Mouse (Mus musculus): Measurements from ENCODE around the gene Klk6. TPM values are rescaled to one million over a fixed set of nuclear protein-coding genes. Genes with fewer than 3 reads are reported as not detected.

The Klk6 gene
- polyA plus RNA-seq, 1 experiment from 2014 or later: not detected

GRCm38 (mm10) chr7:43880912-43881311, 56.6 kb downstream of the Klk6 start, which contains the start of gene Klk4:
Gene Klk4, plus strand, starts transcription at chr7:43881160.
- no peak within 1 kb of the TSS for H3K9ac ChIP-seq (replicated peaks; ENCODE audit: low read length)
- 11% methylated on average over 3 of the region's 3 CpGs for WGBS
- 0 out of 2 replicates have a peak, but pooled peaks cover 2% of the 10 kb centered on the region for H3K9me3 ChIP-seq (ENCODE audit: low read length)
- H3K4me1 ChIP-seq (ENCODE audit: insufficient read depth, low read length): 0 out of 2 replicates have a peak, but pooled peaks cover 5% of the 10 kb centered on the region
- no peak within 1 kb of the TSS for H3K27ac ChIP-seq (ENCODE audit: low read length)
- H3K36me3 ChIP-seq (ENCODE audit: insufficient read depth, low read length): no peaks in the 10 kb centered on the region
- no peak for ATAC-seq (ENCODE audit: low FRiP score, low TSS enrichment)
- H3K27me3 ChIP-seq (ENCODE audit: insufficient read depth, low read length): peaks cover 7% of the 10 kb centered on the region; the same call in 1 of the 2 replicates
- H3K4me3 ChIP-seq (ENCODE audit: low read length): no peak within 1 kb of the TSS
- no peak within 1 kb of the TSS for H3K4me2 ChIP-seq (replicated peaks; ENCODE audit: low read depth, low read length)

Other genes starting within 250 kb of the Klk6 start
- gene Zfp719, start 244.9 kb upstream of the Klk6 start, polyA plus RNA-seq (2015; fragmentation: Nextera tagmentation; extraction: Ambion mirVana): 13.8 and 14.1 TPM in 2 replicates
- 0.06 and 0.24 TPM in 2 replicates for gene Zfp819, start 217.3 kb upstream of the Klk6 start, polyA plus RNA-seq (2015; fragmentation: Nextera tagmentation; extraction: Ambion mirVana)
- gene Ceacam18, start 189.8 kb upstream of the Klk6 start, polyA plus RNA-seq (2015; fragmentation: Nextera tagmentation; extraction: Ambion mirVana): not detected in 2 replicates
- 0.64 and 1.3 TPM in 2 replicates for gene Siglece, start 164.3 kb upstream of the Klk6 start, polyA plus RNA-seq (2015; fragmentation: Nextera tagmentation; extraction: Ambion mirVana)
- 15.7 and 19.7 TPM in 2 replicates for gene Ctu1, start 152.5 kb upstream of the Klk6 start, polyA plus RNA-seq (2015; fragmentation: Nextera tagmentation; extraction: Ambion mirVana)
- gene Klk14, start 134.1 kb upstream of the Klk6 start, polyA plus RNA-seq (2015; fragmentation: Nextera tagmentation; extraction: Ambion mirVana): not detected in 2 replicates
- 0.29 and 0.58 TPM in 2 replicates for gene Klk13, start 111.9 kb upstream of the Klk6 start, polyA plus RNA-seq (2015; fragmentation: Nextera tagmentation; extraction: Ambion mirVana)
- not detected in 2 replicates for gene Klk12, start 55.6 kb upstream of the Klk6 start, polyA plus RNA-seq (2015; fragmentation: Nextera tagmentation; extraction: Ambion mirVana)
- not detected in 2 replicates for gene Klk11, start 49.9 kb upstream of the Klk6 start, polyA plus RNA-seq (2015; fragmentation: Nextera tagmentation; extraction: Ambion mirVana)
- 0.54 and 0.71 TPM in 2 replicates for gene Klk10, start 43.5 kb upstream of the Klk6 start, polyA plus RNA-seq (2015; fragmentation: Nextera tagmentation; extraction: Ambion mirVana)
- 0.23 TPM in 1 of 2 replicates, not detected in the other for gene Klk9, start 32.6 kb upstream of the Klk6 start, polyA plus RNA-seq (2015; fragmentation: Nextera tagmentation; extraction: Ambion mirVana)
- 31.2 and 34.4 TPM in 2 replicates for gene Klk8, start 26.9 kb upstream of the Klk6 start, polyA plus RNA-seq (2015; fragmentation: Nextera tagmentation; extraction: Ambion mirVana)
- 0.07 and 0.12 TPM in 2 replicates for gene Klk7, start 13.2 kb upstream of the Klk6 start, polyA plus RNA-seq (2015; fragmentation: Nextera tagmentation; extraction: Ambion mirVana)
- not detected in 2 replicates for gene Klk5, start 17.5 kb downstream of the Klk6 start, polyA plus RNA-seq (2015; fragmentation: Nextera tagmentation; extraction: Ambion mirVana)
- not detected in 2 replicates for gene Klk4, start 56.7 kb downstream of the Klk6 start, polyA plus RNA-seq (2015; fragmentation: Nextera tagmentation; extraction: Ambion mirVana)
- gene Klk15, start 109.2 kb downstream of the Klk6 start, polyA plus RNA-seq (2015; fragmentation: Nextera tagmentation; extraction: Ambion mirVana): not detected in 2 replicates
- gene Klk1b8, start 126.2 kb downstream of the Klk6 start, polyA plus RNA-seq (2015; fragmentation: Nextera tagmentation; extraction: Ambion mirVana): not detected in 2 replicates
- not detected in 2 replicates for gene Klk1b1, start 142.3 kb downstream of the Klk6 start, polyA plus RNA-seq (2015; fragmentation: Nextera tagmentation; extraction: Ambion mirVana)
- gene Klk1b9, start 151.6 kb downstream of the Klk6 start, polyA plus RNA-seq (2015; fragmentation: Nextera tagmentation; extraction: Ambion mirVana): not detected in 2 replicates
- not detected in 2 replicates for gene Klk1b11, start 171.4 kb downstream of the Klk6 start, polyA plus RNA-seq (2015; fragmentation: Nextera tagmentation; extraction: Ambion mirVana)
- gene Klk1b26, start 187.7 kb downstream of the Klk6 start, polyA plus RNA-seq (2015; fragmentation: Nextera tagmentation; extraction: Ambion mirVana): not detected in 2 replicates
- not detected in 2 replicates for gene Klk1b27, start 227.8 kb downstream of the Klk6 start, polyA plus RNA-seq (2015; fragmentation: Nextera tagmentation; extraction: Ambion mirVana)